Mouse (Mus musculus) embryonic fibroblast, embryonic 13.5 days (primary cell): ENCODE results near the gene Cerkl.

Experiments
- CTCF ChIP-seq: IDR thresholded peaks from 2 replicates; pipeline ENCODE4 v1.5.1; 2011; ENCODE audit warnings: mild to moderate bottlenecking, control low read depth, low read length, moderate library complexity, borderline replicate concordance; ENCODE audit not compliant: insufficient read depth
- POLR2A ChIP-seq: IDR thresholded peaks from 2 replicates; pipeline ENCODE4 v1.6.1; 2011; ENCODE audit warnings: low read depth, mild to moderate bottlenecking, control low read depth, low read length, moderate library complexity

GRCm38 (mm10) chr2:79462411-79462810 lies 5.8 kb upstream of the Cerkl start:
- TF ChIP-seq POLR2A (no peak), CTCF (no peak)
